Mouse (Mus musculus): Measurements from ENCODE around the gene Kcnc3. TPM values are rescaled to one million over a fixed set of nuclear protein-coding genes. Genes with fewer than 3 reads are reported as not detected.
A peak's percentile ranks its signal among the peaks of the same experiment; 100 is the strongest.

Gene Kcnc3
- polyA plus RNA-seq, 1 experiment from 2014 or later: 0.44 TPM

GRCm38 (mm10) chr7:44640843-44641605, 50.6 kb downstream of the Kcnc3 start:
- DNase-seq (ENCODE audit: low spot score): no peak
- 0 out of 2 replicates have a peak, but pooled peaks cover 6% of the 10 kb centered on the region for H3K9me3 ChIP-seq
- no peak overlapping the region for H3K27ac ChIP-seq (replicated peaks)
- H3K27me3 ChIP-seq (replicated peaks; ENCODE audit: low read depth, poor library complexity, severe bottlenecking): peaks cover 97% of the 10 kb centered on the region
- H3K4me1 ChIP-seq: peaks cover 14% of the 10 kb centered on the region
- H3K36me3 ChIP-seq (replicated peaks): no peaks in the 10 kb centered on the region
- peak overlapping the region; percentile 38 for H3K4me3 ChIP-seq
- 22% methylated on average over 25 of the region's 25 CpGs for WGBS

GRCm38 (mm10) chr7:44641887-44642286, 51.4 kb downstream of the Kcnc3 start:
- H3K4me1 ChIP-seq: peaks cover 15% of the 10 kb centered on the region
- H3K27me3 ChIP-seq (replicated peaks; ENCODE audit: low read depth, poor library complexity, severe bottlenecking): peaks cover 93% of the 10 kb centered on the region
- DNase-seq (ENCODE audit: low spot score): peak; percentile 38
- 0 out of 2 replicates have a peak, but pooled peaks cover 6% of the 10 kb centered on the region for H3K9me3 ChIP-seq
- H3K27ac ChIP-seq (replicated peaks): no peak overlapping the region
- no peaks in the 10 kb centered on the region for H3K36me3 ChIP-seq (replicated peaks)
- 34% methylated on average over 8 of the region's 8 CpGs for WGBS
- no peak overlapping the region for H3K4me3 ChIP-seq

DNA sequence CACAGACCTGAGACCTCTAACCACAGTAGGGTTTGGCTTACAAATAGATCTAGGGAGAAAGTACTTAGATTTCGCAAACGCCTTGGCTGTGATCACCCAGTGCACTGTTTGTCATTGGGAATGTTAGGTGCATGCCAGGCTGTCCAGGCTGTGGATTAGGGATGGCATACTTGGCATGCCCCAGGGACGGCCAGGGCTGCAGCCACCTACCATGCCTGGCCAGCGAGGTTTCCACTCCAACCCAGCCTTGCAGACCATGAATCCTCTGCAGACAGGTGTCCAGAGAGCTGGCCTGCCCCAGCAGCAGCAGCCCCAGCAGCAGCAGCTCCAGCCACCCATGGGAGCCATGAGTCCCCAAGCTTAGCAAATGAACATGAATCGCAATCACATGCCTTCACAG, 54.8 kb downstream of the Kcnc3 start:
- Histone ChIP-seq H3K4me3 (no peak overlapping the region), H3K9me3 (no peaks in the 10 kb centered on the region), H3K36me3 (replicated peaks) (no peaks in the 10 kb centered on the region), H3K27me3 (replicated peaks; ENCODE audit: low read depth, poor library complexity, severe bottlenecking) (peaks cover 60% of the 10 kb centered on the region), H3K4me1 (peaks cover 12% of the 10 kb centered on the region; the same call in 1 of the 2 replicates), H3K27ac (replicated peaks) (no peak overlapping the region)
- DNase-seq (ENCODE audit: low spot score): no peak
- 80% methylated on average over 5 of the region's 5 CpGs for WGBS

GRCm38 (mm10) chr7:44645951-44646350, 55.5 kb downstream of the Kcnc3 start:
- Histone ChIP-seq H3K27me3 (replicated peaks; ENCODE audit: low read depth, poor library complexity, severe bottlenecking) (peaks cover 53% of the 10 kb centered on the region), H3K36me3 (replicated peaks) (no peaks in the 10 kb centered on the region), H3K4me3 (no peak overlapping the region), H3K9me3 (no peaks in the 10 kb centered on the region), H3K27ac (replicated peaks) (no peak overlapping the region), H3K4me1 (peaks cover 9% of the 10 kb centered on the region; the same call in 1 of the 2 replicates)
- no peak for DNase-seq (ENCODE audit: low spot score)
- 24% methylated on average over 15 of the region's 15 CpGs for WGBS

- Histone ChIP-seq H3K27me3 (replicated peaks; ENCODE audit: low read depth, poor library complexity, severe bottlenecking) (peaks cover 40% of the 10 kb centered on the region), H3K4me3 (no peak overlapping the region), H3K4me1 (peaks cover 6% of the 10 kb centered on the region; the same call in 1 of the 2 replicates), H3K27ac (replicated peaks) (no peak overlapping the region), H3K36me3 (replicated peaks) (no peaks in the 10 kb centered on the region), H3K9me3 (no peaks in the 10 kb centered on the region)
- peak; percentile 75 for DNase-seq (ENCODE audit: low spot score)
- WGBS: 54% methylated on average over 7 of the region's 7 CpGs
Measured at GRCm38 (mm10) chr7:44647042-44647724, 56.7 kb downstream of the Kcnc3 start.

DNA sequence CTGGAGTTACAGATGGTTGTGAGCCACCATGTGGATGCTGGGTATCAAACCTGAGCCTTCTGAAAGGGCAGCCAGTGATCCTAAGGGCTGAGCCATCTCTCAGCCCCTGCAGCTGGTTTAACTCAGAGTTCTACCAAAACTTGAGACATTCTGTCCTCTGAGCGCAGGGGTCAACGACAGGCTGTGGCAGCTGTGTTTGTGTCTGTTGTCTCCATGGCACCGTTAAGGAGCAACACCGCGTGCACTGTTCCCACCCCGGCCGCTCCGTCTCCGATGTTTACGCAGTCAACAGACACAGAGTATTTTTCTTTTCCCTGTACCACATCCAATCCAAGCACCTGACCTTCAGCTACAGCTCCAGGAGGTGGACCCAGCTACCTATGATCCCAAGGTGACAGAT, 57.3 kb downstream of the Kcnc3 start:
- no peak for DNase-seq (ENCODE audit: low spot score)
- peaks cover 37% of the 10 kb centered on the region for H3K27me3 ChIP-seq (replicated peaks; ENCODE audit: low read depth, poor library complexity, severe bottlenecking)
- H3K4me1 ChIP-seq: peaks cover 6% of the 10 kb centered on the region; the same call in 1 of the 2 replicates
- no peaks in the 10 kb centered on the region for H3K36me3 ChIP-seq (replicated peaks)
- H3K4me3 ChIP-seq: no peak overlapping the region
- no peak overlapping the region for H3K27ac ChIP-seq (replicated peaks)
- WGBS: 78% methylated on average over 10 of the region's 10 CpGs
- no peaks in the 10 kb centered on the region for H3K9me3 ChIP-seq

- peaks cover 23% of the 10 kb centered on the region for H3K27me3 ChIP-seq (replicated peaks; ENCODE audit: low read depth, poor library complexity, severe bottlenecking)
- H3K36me3 ChIP-seq (replicated peaks): no peaks in the 10 kb centered on the region
- no peak overlapping the region for H3K27ac ChIP-seq (replicated peaks)
- H3K4me1 ChIP-seq: peaks cover 6% of the 10 kb centered on the region; the same call in 1 of the 2 replicates
- no peak for DNase-seq (ENCODE audit: low spot score)
- H3K4me3 ChIP-seq: no peak overlapping the region
- 78% methylated on average over 8 of the region's 8 CpGs for WGBS
- no peaks in the 10 kb centered on the region for H3K9me3 ChIP-seq
Measured at GRCm38 (mm10) chr7:44649094-44649610, 58.7 kb downstream of the Kcnc3 start.

DNA sequence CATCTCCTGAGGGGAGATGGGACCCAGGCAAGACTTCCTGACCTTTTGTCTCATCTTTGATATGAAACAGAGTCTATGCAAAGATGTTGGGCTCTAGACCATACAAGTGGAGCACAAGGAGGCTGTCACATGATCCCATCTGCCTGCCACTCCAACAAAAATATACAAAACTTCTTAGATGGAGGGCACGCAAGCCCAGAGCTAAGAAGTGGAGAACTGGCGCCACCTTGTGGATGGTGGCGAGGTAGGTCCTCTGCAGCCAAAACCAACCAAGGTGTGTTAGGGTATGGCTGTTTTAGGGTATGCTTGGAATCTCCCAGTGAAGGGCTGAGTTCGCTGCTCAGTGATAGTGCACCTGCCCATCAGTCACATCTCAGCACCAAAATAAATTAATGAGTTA, 59.5 kb downstream of the Kcnc3 start:
- Histone ChIP-seq H3K27ac (replicated peaks) (no peak overlapping the region), H3K27me3 (replicated peaks; ENCODE audit: low read depth, poor library complexity, severe bottlenecking) (peaks cover 15% of the 10 kb centered on the region), H3K4me1 (peaks cover 6% of the 10 kb centered on the region; the same call in 1 of the 2 replicates), H3K4me3 (no peak overlapping the region), H3K36me3 (replicated peaks) (no peaks in the 10 kb centered on the region), H3K9me3 (no peaks in the 10 kb centered on the region)
- 12% methylated on average over 4 of the region's 4 CpGs for WGBS
- peak; percentile 73 for DNase-seq (ENCODE audit: low spot score)

GRCm38 (mm10) chr7:44651416-44651815, 61.0 kb downstream of the Kcnc3 start:
- Histone ChIP-seq H3K4me1 (peaks cover 7% of the 10 kb centered on the region; the same call in 1 of the 2 replicates), H3K36me3 (replicated peaks) (no peaks in the 10 kb centered on the region), H3K4me3 (no peak overlapping the region), H3K9me3 (no peaks in the 10 kb centered on the region), H3K27ac (replicated peaks) (no peak overlapping the region), H3K27me3 (replicated peaks; ENCODE audit: low read depth, poor library complexity, severe bottlenecking) (peaks cover 1% of the 10 kb centered on the region)
- 77% methylated on average over 7 of the region's 7 CpGs for WGBS
- DNase-seq (ENCODE audit: low spot score): no peak

DNA sequence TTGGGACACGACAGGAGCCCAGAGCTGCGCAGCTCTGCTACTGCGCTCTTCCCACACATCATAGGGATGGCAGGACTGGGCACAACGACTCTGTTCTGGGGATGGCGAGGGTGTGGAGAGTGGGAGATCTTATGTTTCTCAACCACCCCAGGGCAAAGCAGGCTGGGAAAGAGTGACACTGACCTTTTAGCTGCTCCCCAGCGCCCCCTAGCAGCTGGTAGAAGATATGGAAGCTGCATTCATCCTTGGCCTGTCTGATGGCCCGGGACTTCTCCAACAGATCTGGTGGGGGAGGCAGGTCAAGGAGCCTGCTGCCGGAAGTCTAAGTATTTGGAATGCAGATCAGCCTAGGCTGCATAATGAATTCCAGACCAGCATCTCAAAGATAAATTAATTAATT, 63.3 kb downstream of the Kcnc3 start:
- Histone ChIP-seq H3K4me3 (no peak overlapping the region), H3K27ac (replicated peaks) (no peak overlapping the region), H3K36me3 (replicated peaks) (no peaks in the 10 kb centered on the region), H3K9me3 (no peaks in the 10 kb centered on the region), H3K4me1 (peaks cover 3% of the 10 kb centered on the region; the same call in 1 of the 2 replicates), H3K27me3 (replicated peaks; ENCODE audit: low read depth, poor library complexity, severe bottlenecking) (no peaks in the 10 kb centered on the region)
- peak; percentile 34 for DNase-seq (ENCODE audit: low spot score)
- 55% methylated on average over 8 of the region's 8 CpGs for WGBS
